Mouse (Mus musculus): ENCODE measurements around the gene Mfsd6. TPM values are rescaled to one million over a fixed set of nuclear protein-coding genes. Genes with fewer than 3 reads are reported as not detected.

Mfsd6 gene
- 22.0 and 29.0 TPM in 2 replicates for total RNA-seq (2017)

- ATAC-seq (replicated peaks in 1 of 2; ENCODE audit: insufficient read depth in 1 of 2, low FRiP score in 2 of 2, low TSS enrichment in 1 of 2, low read depth in 1 of 2, poor library complexity in 2 of 2, severe bottlenecking in 2 of 2): 0 out of 4 replicates have a peak, but pooled peaks of 1 of the 2 experiments have one; percentile 18
These were observed at the start of gene Mfsd6 for GRCm38 (mm10) chr1:52727056-52727900. TSS of gene Mfsd6 (minus strand) at chr1:52727462.

DNA sequence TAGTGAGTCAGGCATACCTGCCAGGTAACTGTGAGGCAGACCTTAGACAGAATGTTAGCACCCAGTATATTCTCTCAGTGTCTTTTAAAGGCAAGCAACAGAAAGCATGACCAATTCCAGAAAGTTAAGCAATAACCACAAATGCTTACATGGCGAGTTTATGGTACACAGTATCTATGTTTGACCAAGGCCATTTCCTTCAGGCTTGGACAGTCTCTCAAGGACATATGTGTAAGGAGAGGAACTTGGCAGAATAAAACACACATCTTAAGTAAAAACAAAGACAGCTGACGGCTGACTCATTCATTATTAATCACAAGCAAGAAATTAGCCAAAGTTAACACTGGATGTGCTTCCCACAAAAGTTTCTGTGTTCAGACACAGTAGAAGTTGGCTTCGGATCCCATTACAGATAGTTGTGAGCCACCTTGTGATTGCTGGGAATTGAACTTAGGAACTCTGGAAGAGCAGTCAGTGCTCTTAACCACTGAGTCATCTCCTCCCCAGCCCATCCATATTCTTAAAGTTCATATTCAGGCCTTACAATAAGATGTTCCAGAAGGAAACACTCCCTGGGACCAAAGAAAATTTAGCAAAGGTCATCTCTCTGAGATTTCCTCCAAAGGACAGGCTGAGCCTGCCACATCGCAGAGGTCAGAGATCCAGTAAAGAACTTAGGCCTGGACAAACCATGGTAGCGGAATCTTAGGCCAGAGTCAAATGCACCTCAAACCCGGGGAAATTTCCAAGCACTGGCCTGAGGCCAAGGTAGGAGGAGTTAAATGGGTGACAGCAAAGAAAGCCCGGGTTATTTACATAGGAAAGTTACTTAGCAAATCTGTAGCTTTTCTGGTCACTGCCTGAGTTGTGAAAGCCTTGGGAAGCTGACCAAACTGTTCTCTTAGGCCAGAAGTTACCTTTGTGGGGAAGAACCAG, 38.2 kb upstream of the Mfsd6 start:
- no peak for ATAC-seq (replicated peaks in 1 of 2; ENCODE audit: insufficient read depth in 1 of 2, low FRiP score in 2 of 2, low TSS enrichment in 1 of 2, low read depth in 1 of 2, poor library complexity in 2 of 2, severe bottlenecking in 2 of 2)

GRCm38 (mm10) chr1:52763894-52764809, 36.9 kb upstream of the Mfsd6 start:
- peak; percentile 94 to 98 for ATAC-seq (replicated peaks in 1 of 2; ENCODE audit: insufficient read depth in 1 of 2, low FRiP score in 2 of 2, low TSS enrichment in 1 of 2, low read depth in 1 of 2, poor library complexity in 2 of 2, severe bottlenecking in 2 of 2)

DNA sequence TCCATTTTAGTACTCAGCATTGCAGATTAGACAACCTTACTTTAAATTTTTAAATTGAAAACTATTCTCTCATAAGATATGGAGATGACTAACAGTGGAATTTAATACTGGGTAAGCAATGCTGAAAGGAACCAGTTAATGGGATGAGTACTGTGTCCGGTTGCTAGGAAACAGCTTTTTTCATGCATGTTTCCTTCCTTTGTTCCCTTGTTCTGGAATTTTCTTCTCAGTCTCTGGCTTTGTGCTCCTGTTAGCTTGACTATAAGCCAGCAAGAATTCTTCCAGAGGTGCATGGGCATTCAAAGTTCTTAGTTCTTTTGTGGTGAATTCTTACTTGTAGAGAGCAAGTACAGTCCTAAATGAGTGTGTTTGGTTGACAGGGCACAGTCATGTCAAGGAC, 30.9 kb upstream of the Mfsd6 start:
- ATAC-seq (replicated peaks in 1 of 2; ENCODE audit: insufficient read depth in 1 of 2, low FRiP score in 2 of 2, low TSS enrichment in 1 of 2, low read depth in 1 of 2, poor library complexity in 2 of 2, severe bottlenecking in 2 of 2): no peak

GRCm38 (mm10) chr1:52754331-52754730, 27.1 kb upstream of the Mfsd6 start:
- peak in 1 of 2 experiments; percentile 45; a peak in 1 of 4 replicates for ATAC-seq (replicated peaks in 1 of 2; ENCODE audit: insufficient read depth in 1 of 2, low FRiP score in 2 of 2, low TSS enrichment in 1 of 2, low read depth in 1 of 2, poor library complexity in 2 of 2, severe bottlenecking in 2 of 2)

- ATAC-seq (replicated peaks in 1 of 2; ENCODE audit: insufficient read depth in 1 of 2, low FRiP score in 2 of 2, low TSS enrichment in 1 of 2, low read depth in 1 of 2, poor library complexity in 2 of 2, severe bottlenecking in 2 of 2): peak in 1 of 2 experiments; percentile 25; a peak in 1 of 4 replicates
These were observed 26.6 kb upstream of the Mfsd6 start for GRCm38 (mm10) chr1:52753828-52754227.

GRCm38 (mm10) chr1:52752706-52753105, 25.4 kb upstream of the Mfsd6 start:
- ATAC-seq (replicated peaks in 1 of 2; ENCODE audit: insufficient read depth in 1 of 2, low FRiP score in 2 of 2, low TSS enrichment in 1 of 2, low read depth in 1 of 2, poor library complexity in 2 of 2, severe bottlenecking in 2 of 2): peak; percentile 59 to 63; a peak in 3 of 4 replicates

- ATAC-seq (replicated peaks in 1 of 2; ENCODE audit: insufficient read depth in 1 of 2, low FRiP score in 2 of 2, low TSS enrichment in 1 of 2, low read depth in 1 of 2, poor library complexity in 2 of 2, severe bottlenecking in 2 of 2): no peak
These were observed 24.4 kb upstream of the Mfsd6 start for GRCm38 (mm10) chr1:52751634-52752033.

- ATAC-seq (replicated peaks in 1 of 2; ENCODE audit: insufficient read depth in 1 of 2, low FRiP score in 2 of 2, low TSS enrichment in 1 of 2, low read depth in 1 of 2, poor library complexity in 2 of 2, severe bottlenecking in 2 of 2): no peak
These were observed 22.7 kb upstream of the Mfsd6 start for GRCm38 (mm10) chr1:52749978-52750377.

DNA sequence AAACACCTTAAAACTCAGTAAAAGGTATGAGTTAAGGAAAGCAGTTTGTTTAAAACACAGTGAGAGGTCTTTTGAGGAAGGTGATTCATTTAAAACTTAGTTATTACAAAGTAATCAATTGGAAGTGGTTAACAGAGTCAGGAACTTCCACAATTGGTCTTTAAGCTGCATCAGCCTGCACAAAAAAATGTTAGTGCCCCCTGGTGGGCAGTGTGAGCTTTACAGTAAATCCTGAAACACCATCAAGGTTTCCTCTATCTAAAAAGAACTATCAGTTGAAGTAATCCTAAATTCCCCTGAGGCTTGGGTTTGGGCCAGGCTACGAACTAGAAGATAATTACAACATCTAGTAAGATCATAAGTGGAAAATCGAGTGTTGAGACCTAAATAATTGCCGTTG, 21.0 kb upstream of the Mfsd6 start:
- ATAC-seq (replicated peaks in 1 of 2; ENCODE audit: insufficient read depth in 1 of 2, low FRiP score in 2 of 2, low TSS enrichment in 1 of 2, low read depth in 1 of 2, poor library complexity in 2 of 2, severe bottlenecking in 2 of 2): peak; percentile 71 to 76; a peak in 3 of 4 replicates

- no peak for ATAC-seq (replicated peaks in 1 of 2; ENCODE audit: insufficient read depth in 1 of 2, low FRiP score in 2 of 2, low TSS enrichment in 1 of 2, low read depth in 1 of 2, poor library complexity in 2 of 2, severe bottlenecking in 2 of 2)
These were observed 15.3 kb upstream of the Mfsd6 start for GRCm38 (mm10) chr1:52742567-52742966.

DNA sequence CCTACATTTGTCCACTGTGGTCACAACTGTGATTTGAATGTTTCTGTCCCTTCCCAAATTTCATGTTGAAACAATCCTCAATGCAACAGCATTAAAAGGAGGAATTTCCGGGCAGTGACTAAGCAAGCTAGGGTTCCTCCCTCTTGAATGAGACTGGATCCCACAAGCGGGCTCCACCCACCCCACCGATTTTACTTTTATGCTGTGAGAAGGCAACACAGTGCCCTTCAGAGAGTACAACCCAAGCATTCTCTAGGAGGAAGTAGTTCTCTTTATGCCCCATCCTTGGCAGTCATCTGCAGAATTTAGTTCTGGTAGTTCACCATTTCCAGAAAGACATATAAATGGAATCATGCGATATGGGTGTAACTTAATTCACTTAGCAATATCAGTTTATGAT, 6.9 kb upstream of the Mfsd6 start:
- ATAC-seq (replicated peaks in 1 of 2; ENCODE audit: insufficient read depth in 1 of 2, low FRiP score in 2 of 2, low TSS enrichment in 1 of 2, low read depth in 1 of 2, poor library complexity in 2 of 2, severe bottlenecking in 2 of 2): no peak

DNA sequence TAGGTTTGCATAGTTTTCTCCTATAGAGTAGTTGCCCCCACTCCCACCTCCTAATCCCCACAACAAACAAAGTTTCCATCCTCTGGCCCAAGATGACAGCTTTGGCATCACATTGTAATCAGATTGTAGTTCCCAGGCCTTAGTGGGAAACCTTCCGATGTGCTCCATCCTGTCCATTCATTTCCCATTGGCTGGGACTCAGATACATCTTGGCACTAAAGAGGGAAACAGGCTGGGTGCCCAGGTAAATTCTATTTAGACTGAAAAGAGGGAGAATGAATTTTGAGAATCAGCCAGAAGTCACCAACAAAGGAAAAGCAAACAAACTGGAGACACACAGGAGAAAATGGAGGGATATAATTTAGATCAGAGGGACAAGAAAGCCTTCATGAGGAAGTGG, 3.0 kb upstream of the Mfsd6 start:
- ATAC-seq (replicated peaks in 1 of 2; ENCODE audit: insufficient read depth in 1 of 2, low FRiP score in 2 of 2, low TSS enrichment in 1 of 2, low read depth in 1 of 2, poor library complexity in 2 of 2, severe bottlenecking in 2 of 2): no peak

GRCm38 (mm10) chr1:52728857-52729489, 1.7 kb upstream of the Mfsd6 start:
- ATAC-seq (replicated peaks in 1 of 2; ENCODE audit: insufficient read depth in 1 of 2, low FRiP score in 2 of 2, low TSS enrichment in 1 of 2, low read depth in 1 of 2, poor library complexity in 2 of 2, severe bottlenecking in 2 of 2): no peak; a peak in 1 of 4 replicates

GRCm38 (mm10) chr1:52726371-52727055, 749 bp downstream of the Mfsd6 start:
- ATAC-seq (replicated peaks in 1 of 2; ENCODE audit: insufficient read depth in 1 of 2, low FRiP score in 2 of 2, low TSS enrichment in 1 of 2, low read depth in 1 of 2, poor library complexity in 2 of 2, severe bottlenecking in 2 of 2): peak; percentile 25 to 49; a peak in 3 of 4 replicates

DNA sequence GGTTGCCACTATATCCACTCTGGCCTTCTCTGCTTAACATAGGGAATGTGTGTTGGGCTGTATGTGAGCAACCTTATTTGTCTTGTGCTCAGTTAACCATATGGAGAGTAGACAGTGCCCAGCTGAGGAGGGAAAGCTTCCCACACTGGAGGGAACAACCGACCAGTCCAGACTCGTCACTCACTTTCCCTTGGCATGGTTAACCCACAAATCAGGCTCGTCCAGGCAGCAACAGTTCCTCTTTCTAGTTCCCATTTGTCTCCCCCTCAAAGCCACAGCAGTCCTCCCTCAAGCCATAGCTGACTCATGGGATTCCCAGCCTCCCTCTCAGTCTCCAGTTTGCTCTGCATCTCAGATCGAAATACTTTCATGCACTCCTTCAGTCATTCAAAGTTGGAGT, 4.7 kb downstream of the Mfsd6 start:
- ATAC-seq (replicated peaks in 1 of 2; ENCODE audit: insufficient read depth in 1 of 2, low FRiP score in 2 of 2, low TSS enrichment in 1 of 2, low read depth in 1 of 2, poor library complexity in 2 of 2, severe bottlenecking in 2 of 2): peak; percentile 86 to 92

Data from hematopoietic stem cell, adult 5-6 weeks (primary cell).